Mouse (Mus musculus) midbrain, embryonic 15.5 days (tissue): ENCODE data around the gene Actl6a. TPM values are rescaled to one million over a fixed set of nuclear protein-coding genes. Genes with fewer than 3 reads are reported as not detected.
A peak's percentile ranks its signal among the peaks of the same experiment; 100 is the strongest.
"Not testable (repeated sequence)": the region's sequence is repeated elsewhere in the genome, so short reads cannot be mapped to it uniquely, and the experiment has no call there.

Experiments
- ATAC-seq: fragments of 200-750 bp; cut with Nextera tagmentation; replicated peaks from 2 replicates; pipeline ENCODE4 v1.8.0; 2017; ENCODE audit warnings: moderate TSS enrichment
- H3K27ac ChIP-seq: fragments of 300-500 bp; sonication (generic); 2 replicates; pipeline ENCODE4 v1.5.1; 2015; ENCODE audit warnings: mild to moderate bottlenecking, inconsistent platforms
- H3K27me3 ChIP-seq: fragments of 300-500 bp; sonication (generic); replicated peaks from 2 replicates; pipeline ENCODE4 v1.6.1; 2015; ENCODE audit warnings: inconsistent platforms
- H3K36me3 ChIP-seq: fragments of 300-500 bp; sonication (generic); replicated peaks from 2 replicates; pipeline ENCODE4 v1.6.1; 2015; ENCODE audit warnings: inconsistent platforms
- H3K4me1 ChIP-seq: fragments of 300-500 bp; sonication (generic); 2 replicates; pipeline ENCODE4 v1.6.1; 2015; ENCODE audit warnings: inconsistent platforms
- H3K4me2 ChIP-seq: fragments of 300-500 bp; sonication (generic); 2 replicates; pipeline ENCODE4 v1.6.1; 2015; ENCODE audit warnings: inconsistent platforms, mild to moderate bottlenecking, moderate library complexity
- H3K4me3 ChIP-seq: fragments of 300-500 bp; sonication (generic); 2 replicates; pipeline ENCODE4 v1.5.1; 2015; ENCODE audit warnings: mild to moderate bottlenecking, inconsistent platforms
- H3K9ac ChIP-seq: fragments of 300-500 bp; sonication (generic); 2 replicates; pipeline ENCODE4 v1.6.1; 2015; ENCODE audit warnings: mild to moderate bottlenecking, inconsistent platforms
- H3K9me3 ChIP-seq: fragments of 300-500 bp; sonication (generic); 2 replicates; pipeline ENCODE4 v1.6.1; 2016; ENCODE audit warnings: inconsistent platforms
- WGBS: fragments of 180-500 bp; shearing (Covaris S2); methylation state at CpG from one replicate; pipeline ENCODE4 v1.1.7; 2015; ENCODE audit warnings: mixed read lengths; 5-methylcytosine and 5-hydroxymethylcytosine counted together
- polyA plus RNA-seq: library from polyadenylated mRNA; unstranded; fragments of >200 nt; fragmentation: Nextera tagmentation; extraction: Ambion mirVana; gene quantifications from 2 replicates; pipeline ENCODE4 v1.2.1, GENCODE M21; 2015

Gene Actl6a
- polyA plus RNA-seq, 1 experiment from 2014 or later: 67.7 TPM

DNA sequence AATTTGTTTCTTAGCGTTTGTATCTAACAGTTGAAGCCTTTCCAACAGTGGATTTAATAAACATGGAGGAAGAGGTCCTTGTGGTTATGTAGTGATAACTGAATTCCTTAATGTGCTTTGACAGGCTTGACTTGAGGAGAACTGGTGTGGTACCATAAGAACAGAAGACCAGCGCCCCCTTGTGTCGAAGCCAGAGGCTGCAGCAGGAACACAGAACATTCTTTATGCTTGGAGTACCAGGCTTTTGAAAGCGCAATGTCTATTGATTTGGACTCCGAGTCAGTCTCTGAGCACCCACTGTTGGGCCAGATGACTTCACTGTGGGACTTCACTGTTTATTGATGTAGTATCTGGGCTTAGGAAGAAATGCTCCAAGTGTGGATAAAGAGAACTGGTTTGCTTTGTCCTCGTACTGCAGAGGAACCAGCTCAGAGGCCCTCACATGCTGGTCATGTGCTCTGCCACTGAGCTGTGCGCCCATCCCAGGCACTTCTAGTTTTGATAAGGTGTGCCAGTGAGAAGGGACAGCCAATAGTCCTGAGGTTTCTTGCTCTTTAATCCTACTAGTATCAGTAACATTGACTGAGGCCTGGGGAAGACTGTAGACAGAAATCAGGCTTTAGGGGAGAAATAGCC is 7.8 kb upstream of the Actl6a start:
- WGBS: 33% methylated on average over 7 of the region's 7 CpGs
- Histone ChIP-seq H3K4me3 (no peak overlapping the region), H3K4me1 (no peaks in the 10 kb centered on the region), H3K9ac (no peak overlapping the region), H3K36me3 (no peaks in the 10 kb centered on the region), H3K27ac (no peak overlapping the region), H3K4me2 (no peak overlapping the region), H3K9me3 (no peaks in the 10 kb centered on the region), H3K27me3 (no peaks in the 10 kb centered on the region)
- peak; percentile 85 for ATAC-seq

DNA sequence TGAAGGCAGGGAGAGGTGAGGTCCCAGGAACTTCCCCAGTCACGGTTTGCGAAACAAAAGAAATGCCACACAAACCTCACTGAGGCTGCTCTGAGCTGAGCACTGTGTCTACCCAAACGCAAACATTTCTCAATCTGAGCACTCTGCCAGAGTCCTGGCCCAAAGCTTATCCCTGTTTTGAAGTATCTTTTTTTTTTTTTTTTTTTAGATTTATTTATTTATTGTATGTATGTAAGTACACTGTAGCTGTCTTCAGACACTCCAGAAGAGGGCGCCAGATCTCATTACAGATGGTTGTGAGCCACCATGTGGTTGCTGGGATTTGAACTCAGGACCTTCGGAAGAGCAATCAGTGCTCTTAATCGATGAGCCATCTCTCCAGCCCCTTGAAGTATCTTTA is 2.1 kb upstream of the Actl6a start:
- H3K27me3 ChIP-seq, H3K4me1 ChIP-seq, H3K4me3 ChIP-seq, H3K4me2 ChIP-seq, H3K9me3 ChIP-seq, H3K9ac ChIP-seq, H3K36me3 ChIP-seq, H3K27ac ChIP-seq, ATAC-seq: not testable (repeated sequence)
- 93% methylated on average over 6 of the region's 6 CpGs for WGBS

DNA sequence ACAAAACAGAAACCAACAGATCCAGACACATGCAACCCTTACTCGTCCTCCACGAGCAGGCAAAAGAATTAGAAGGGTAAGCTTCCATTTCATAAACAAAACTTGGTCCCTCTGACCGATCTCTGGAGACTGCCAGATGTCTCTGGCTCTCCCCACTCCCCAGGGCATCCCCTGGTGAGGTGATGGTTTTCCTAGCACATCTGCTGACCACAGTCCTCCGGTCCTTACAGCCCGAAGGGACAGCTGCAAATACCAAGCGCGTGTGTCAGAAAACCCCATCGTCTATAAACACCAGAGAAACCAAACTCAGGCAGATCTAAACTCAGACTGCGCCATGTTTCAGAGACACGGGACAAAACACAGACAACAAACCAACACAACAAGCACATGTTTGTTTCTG is 1.5 kb upstream of the Actl6a start:
- not testable (repeated sequence) for H3K9ac ChIP-seq, ATAC-seq, H3K4me1 ChIP-seq, H3K27me3 ChIP-seq, H3K36me3 ChIP-seq, H3K9me3 ChIP-seq, H3K27ac ChIP-seq, H3K4me2 ChIP-seq, H3K4me3 ChIP-seq
- WGBS: 93% methylated on average over 10 of the region's 10 CpGs

- H3K4me3 ChIP-seq: peak overlapping the region; percentile 100
- H3K27me3 ChIP-seq: no peaks in the 10 kb centered on the region
- H3K9ac ChIP-seq: peak overlapping the region; percentile 21; the same call in 1 of the 2 replicates
- H3K4me1 ChIP-seq: peaks cover 12% of the 10 kb centered on the region
- no peak for ATAC-seq
- peak overlapping the region; percentile 50 for H3K4me2 ChIP-seq
- WGBS: 1% methylated on average over 4 of the region's 4 CpGs
- H3K36me3 ChIP-seq: peaks cover 16% of the 10 kb centered on the region
- peak overlapping the region; percentile 96 for H3K27ac ChIP-seq
- H3K9me3 ChIP-seq: no peaks in the 10 kb centered on the region
These were observed 1.9 kb downstream of the Actl6a start for GRCm38 (mm10) chr3:32708052-32708367.

DNA sequence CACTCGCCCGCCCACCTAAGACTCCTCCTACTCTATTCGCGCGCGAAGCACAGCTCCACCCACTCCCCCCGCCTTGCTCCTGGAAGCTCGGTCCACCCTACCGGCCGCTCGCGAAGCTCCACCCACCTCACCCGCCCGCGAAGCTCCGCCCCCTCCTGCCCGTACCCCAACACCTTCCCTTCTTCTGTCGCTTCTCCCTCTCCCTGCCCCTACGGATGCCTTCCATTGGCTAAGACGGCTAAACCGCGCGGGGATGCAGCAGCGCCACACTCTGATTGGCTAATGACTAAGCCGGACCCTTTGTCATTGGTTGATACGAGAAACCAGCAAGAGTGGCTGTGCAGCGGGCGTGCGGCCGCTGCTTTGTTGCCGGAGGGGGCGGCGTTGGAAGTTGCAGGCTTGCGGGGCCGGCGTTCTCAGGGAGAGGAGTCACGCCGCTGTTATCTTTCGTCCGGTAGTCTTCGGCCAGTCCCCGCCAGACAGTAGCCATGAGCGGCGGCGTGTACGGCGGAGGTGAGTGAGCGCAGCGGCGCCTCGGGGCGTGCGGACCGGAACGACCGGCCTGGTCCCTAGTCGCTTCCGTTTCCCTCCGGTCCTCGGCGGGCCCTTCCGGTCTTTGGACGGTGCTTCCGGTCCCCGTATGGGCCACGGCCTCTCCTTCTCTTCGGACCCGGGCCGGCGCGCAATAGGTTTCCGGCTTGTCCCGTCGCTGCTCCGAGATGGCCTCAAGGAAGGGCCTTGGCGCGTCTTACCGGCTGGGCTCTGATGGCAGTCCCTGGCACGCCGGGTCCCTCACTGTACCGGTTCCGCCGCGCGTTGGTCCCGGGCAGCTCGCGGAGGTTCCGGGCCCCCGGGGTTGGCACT is 2.5 kb downstream of the Actl6a start:
- Histone ChIP-seq H3K9me3 (no peaks in the 10 kb centered on the region), H3K27ac (peak overlapping the region; percentile 96), H3K9ac (peak overlapping the region; percentile 91), H3K27me3 (no peaks in the 10 kb centered on the region), H3K4me2 (peak overlapping the region; percentile 89), H3K4me1 (peaks cover 12% of the 10 kb centered on the region), H3K4me3 (peak overlapping the region; percentile 100), H3K36me3 (peaks cover 22% of the 10 kb centered on the region)
- WGBS: under 1% methylated on average over 90 of the region's 90 CpGs
- peak; percentile 100 for ATAC-seq

GRCm38 (mm10) chr3:32709388-32709787 is 3.3 kb downstream of the Actl6a start:
- Histone ChIP-seq H3K27ac (peak overlapping the region; percentile 96), H3K36me3 (peaks cover 29% of the 10 kb centered on the region), H3K9ac (peak overlapping the region; percentile 91), H3K4me2 (peak overlapping the region; percentile 89), H3K27me3 (no peaks in the 10 kb centered on the region), H3K9me3 (no peaks in the 10 kb centered on the region), H3K4me3 (peak overlapping the region; percentile 100), H3K4me1 (peaks cover 12% of the 10 kb centered on the region)
- no peak for ATAC-seq
- 7% methylated on average over 9 of the region's 9 CpGs for WGBS

GRCm38 (mm10) chr3:32713711-32714110 is 7.6 kb downstream of the Actl6a start:
- no peak for ATAC-seq

GRCm38 (mm10) chr3:32717403-32717802 is 11.3 kb downstream of the Actl6a start:
- not testable (repeated sequence) for H3K4me2 ChIP-seq
- peaks cover 81% of the 10 kb centered on the region for H3K36me3 ChIP-seq
- WGBS: 94% methylated on average over 6 of the region's 6 CpGs

More at GRCm38 (mm10) chr3:32713711-32714110, 7.6 kb downstream of the Actl6a start:
- H3K4me1 ChIP-seq: peaks cover 12% of the 10 kb centered on the region
- WGBS: 95% methylated on average over 3 of the region's 3 CpGs
- H3K9me3 ChIP-seq: no peaks in the 10 kb centered on the region
- no peak overlapping the region for H3K9ac ChIP-seq
- peaks cover 69% of the 10 kb centered on the region for H3K36me3 ChIP-seq
- no peak overlapping the region for H3K4me2 ChIP-seq
- no peak overlapping the region for H3K27ac ChIP-seq
- H3K27me3 ChIP-seq: no peaks in the 10 kb centered on the region
- H3K4me3 ChIP-seq: no peak overlapping the region

DNA sequence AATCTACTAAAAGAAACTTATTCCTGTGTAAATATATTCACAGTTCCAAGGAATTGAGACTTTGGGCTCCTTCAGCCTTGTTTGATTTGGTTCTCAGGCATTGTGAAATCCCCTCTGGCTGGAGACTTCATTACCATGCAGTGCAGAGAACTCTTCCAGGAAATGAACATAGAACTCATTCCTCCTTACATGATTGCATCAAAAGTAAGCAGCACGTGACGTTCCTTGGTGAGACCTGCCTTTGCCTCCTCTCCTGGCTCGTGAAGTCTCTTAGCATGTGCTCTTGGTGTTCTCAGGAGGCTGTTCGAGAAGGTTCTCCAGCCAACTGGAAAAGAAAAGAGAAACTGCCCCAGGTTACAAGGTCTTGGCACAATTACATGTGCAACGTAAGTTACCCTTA is 12.2 kb downstream of the Actl6a start:
- no peak for ATAC-seq
- 98% methylated on average over 5 of the region's 5 CpGs for WGBS

More at GRCm38 (mm10) chr3:32717403-32717802, 11.3 kb downstream of the Actl6a start:
- H3K9me3 ChIP-seq, H3K9ac ChIP-seq, H3K27me3 ChIP-seq, H3K27ac ChIP-seq, H3K4me3 ChIP-seq, H3K4me1 ChIP-seq, ATAC-seq: not testable (repeated sequence)

DNA sequence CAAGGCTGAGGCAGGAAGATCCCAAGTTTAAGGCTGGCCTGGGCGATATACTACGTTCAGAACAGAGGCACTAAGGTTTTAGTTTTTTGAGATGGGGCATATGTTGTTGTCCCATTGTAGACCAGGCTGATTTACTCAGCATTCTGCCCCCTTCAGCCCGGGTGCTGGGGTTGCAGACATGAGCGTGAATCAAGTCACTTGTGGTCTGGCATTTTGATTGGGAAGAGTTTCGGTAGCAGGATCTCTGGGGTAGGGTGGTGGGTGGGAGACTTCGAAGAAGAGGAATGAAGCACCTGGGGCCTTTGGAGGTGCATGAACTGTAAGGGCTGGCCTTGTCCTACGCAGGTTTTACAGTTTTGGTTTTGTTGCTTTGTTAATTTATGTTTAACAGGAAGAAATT is 18.1 kb downstream of the Actl6a start:
- WGBS: 96% methylated on average over 7 of the region's 7 CpGs
- H3K4me1 ChIP-seq: no peaks in the 10 kb centered on the region

More for the DNA sequence above, 12.2 kb downstream of the Actl6a start:
- H3K36me3 ChIP-seq: peaks cover 82% of the 10 kb centered on the region
- H3K9me3 ChIP-seq: no peaks in the 10 kb centered on the region
- no peak overlapping the region for H3K27ac ChIP-seq
- H3K4me3 ChIP-seq: no peak overlapping the region
- H3K27me3 ChIP-seq: no peaks in the 10 kb centered on the region
- no peaks in the 10 kb centered on the region for H3K4me1 ChIP-seq
- no peak overlapping the region for H3K4me2 ChIP-seq
- no peak overlapping the region for H3K9ac ChIP-seq

GRCm38 (mm10) chr3:32725951-32726350 is 19.9 kb downstream of the Actl6a start:
- ATAC-seq: no peak
- WGBS: 89% methylated on average over 5 of the region's 5 CpGs

More for the DNA sequence above, 18.1 kb downstream of the Actl6a start:
- peaks cover 71% of the 10 kb centered on the region for H3K36me3 ChIP-seq
- H3K4me2 ChIP-seq: no peak overlapping the region
- no peak overlapping the region for H3K9ac ChIP-seq
- H3K9me3 ChIP-seq: no peaks in the 10 kb centered on the region
- no peak overlapping the region for H3K27ac ChIP-seq
- ATAC-seq: no peak
- H3K27me3 ChIP-seq: no peaks in the 10 kb centered on the region
- H3K4me3 ChIP-seq: no peak overlapping the region

GRCm38 (mm10) chr3:32727861-32728260 is 21.8 kb downstream of the Actl6a start:
- peaks cover 71% of the 10 kb centered on the region for H3K36me3 ChIP-seq
- WGBS: 89% methylated on average over 4 of the region's 4 CpGs

More at GRCm38 (mm10) chr3:32725951-32726350, 19.9 kb downstream of the Actl6a start:
- Histone ChIP-seq H3K4me1 (no peaks in the 10 kb centered on the region), H3K27ac (no peak overlapping the region), H3K9me3 (no peaks in the 10 kb centered on the region), H3K27me3 (no peaks in the 10 kb centered on the region), H3K4me2 (no peak overlapping the region), H3K9ac (no peak overlapping the region), H3K4me3 (no peak overlapping the region), H3K36me3 (peaks cover 70% of the 10 kb centered on the region)

More at GRCm38 (mm10) chr3:32727861-32728260, 21.8 kb downstream of the Actl6a start:
- no peak overlapping the region for H3K4me3 ChIP-seq
- H3K27me3 ChIP-seq: no peaks in the 10 kb centered on the region
- H3K9ac ChIP-seq: no peak overlapping the region
- no peaks in the 10 kb centered on the region for H3K9me3 ChIP-seq
- no peak overlapping the region for H3K27ac ChIP-seq
- no peak for ATAC-seq
- no peak overlapping the region for H3K4me2 ChIP-seq
- H3K4me1 ChIP-seq: no peaks in the 10 kb centered on the region
